Mouse (Mus musculus) intestine, postnatal 0 days (tissue): ENCODE results near the gene Abcc10. TPM values are rescaled to one million over a fixed set of nuclear protein-coding genes. Genes with fewer than 3 reads are reported as not detected.

ENCODE experiments used
- ATAC-seq: fragments of 200-750 bp; cut with Nextera tagmentation; 2 replicates; pipeline ENCODE4 v1.8.0; 2017; ENCODE audit warnings: mild to moderate bottlenecking, moderate TSS enrichment, moderate library complexity
- H3K27ac ChIP-seq: fragments of 300-500 bp; sonication (generic); 2 replicates; pipeline ENCODE4 v1.5.1; 2014; ENCODE audit warnings: mild to moderate bottlenecking, low read depth, low read length, moderate library complexity
- H3K27me3 ChIP-seq: fragments of 300-500 bp; sonication (generic); replicated peaks from 2 replicates; pipeline ENCODE4 v1.6.1; 2014; ENCODE audit warnings: low read length, mixed read lengths; ENCODE audit not compliant: control insufficient read depth, insufficient read depth
- H3K36me3 ChIP-seq: fragments of 300-500 bp; sonication (generic); 2 replicates; pipeline ENCODE4 v1.6.1; 2014; ENCODE audit warnings: mild to moderate bottlenecking, moderate library complexity; ENCODE audit not compliant: control insufficient read depth, insufficient read depth
- H3K4me1 ChIP-seq: fragments of 300-500 bp; sonication (generic); replicated peaks from 2 replicates; pipeline ENCODE4 v1.6.1; 2014; ENCODE audit warnings: antibody characterized with exemption, low read length, mixed read lengths; ENCODE audit not compliant: control insufficient read depth, insufficient read depth
- H3K4me2 ChIP-seq: fragments of 300-500 bp; sonication (generic); replicated peaks from 2 replicates; pipeline ENCODE4 v1.6.1; 2014; ENCODE audit warnings: low read depth, mild to moderate bottlenecking, moderate library complexity
- H3K4me3 ChIP-seq: fragments of 300-500 bp; sonication (generic); 2 replicates; pipeline ENCODE4 v1.5.1; 2014; ENCODE audit warnings: low read depth, low read length
- H3K9ac ChIP-seq: fragments of 300-500 bp; sonication (generic); 2 replicates; pipeline ENCODE4 v1.6.1; 2014; ENCODE audit warnings: mild to moderate bottlenecking, low read depth, low read length
- H3K9me3 ChIP-seq: fragments of 300-500 bp; sonication (generic); 2 replicates; pipeline ENCODE4 v1.6.1; 2016; ENCODE audit warnings: mixed run types; ENCODE audit not compliant: control insufficient read depth
- CTCF ChIP-seq: sonication (generic); IDR thresholded peaks from 2 replicates; pipeline ENCODE4 v1.5.1; 2016; ENCODE audit warnings: low read depth, mild to moderate bottlenecking, control low read depth, antibody characterized with exemption, moderate library complexity
- WGBS: fragments of 180-500 bp; shearing (Covaris S2); extraction: QIAGEN DNeasy Blood & Tissue Kit; methylation state at CpG from one replicate; pipeline ENCODE4 v1.1.7; 2014; 5-methylcytosine and 5-hydroxymethylcytosine counted together
- polyA plus RNA-seq: library from polyadenylated mRNA; unstranded; fragments of >200 nt; fragmentation: Nextera tagmentation; extraction: Ambion mirVana; gene quantifications from 2 replicates; pipeline ENCODE4 v1.2.1, GENCODE M21; 2015

Gene Abcc10
- 5.4 and 6.2 TPM in 2 replicates for polyA plus RNA-seq

GRCm38 (mm10) chr17:46327906-46328534, at the start of gene Abcc10:
Gene Abcc10, minus strand, starts transcription at chr17:46328352.
- Histone ChIP-seq H3K4me1 (peaks cover 4% of the 10 kb centered on the region; the same call in 1 of the 2 replicates), H3K36me3 (peaks cover 14% of the 10 kb centered on the region; the same call in 1 of the 2 replicates), H3K4me2 (peak within 1 kb of the TSS; percentile 75), H3K27me3 (no peaks in the 10 kb centered on the region), H3K4me3 (peak within 1 kb of the TSS; percentile 75), H3K9me3 (no peaks in the 10 kb centered on the region), H3K27ac (peak within 1 kb of the TSS; percentile 79), H3K9ac (peak within 1 kb of the TSS; percentile 74)
- peak; percentile 65 for TF ChIP-seq CTCF
- under 1% methylated on average over 40 of the region's 40 CpGs for WGBS
- peak; percentile 95 for ATAC-seq

GRCm38 (mm10) chr17:46371783-46372182, 43.6 kb upstream of the Abcc10 start:
- H3K36me3 ChIP-seq, result no peaks in the 10 kb centered on the region
- TF ChIP-seq CTCF, result peak; percentile 68
- no peaks in the 10 kb centered on the region for H3K4me1 ChIP-seq
- H3K4me3 ChIP-seq, result no peak overlapping the region
- no peak overlapping the region for H3K9ac ChIP-seq
- ATAC-seq, result no peak
- H3K9me3 ChIP-seq, result no peaks in the 10 kb centered on the region
- H3K4me2 ChIP-seq, result no peak overlapping the region
- H3K27ac ChIP-seq, result no peak overlapping the region
- WGBS, result 69% methylated on average over 3 of the region's 3 CpGs
- no peaks in the 10 kb centered on the region for H3K27me3 ChIP-seq

- Histone ChIP-seq H3K4me2 (no peak overlapping the region), H3K9ac (no peak overlapping the region), H3K27ac (no peak overlapping the region), H3K27me3 (no peaks in the 10 kb centered on the region), H3K9me3 (peaks cover 5% of the 10 kb centered on the region; the same call in 1 of the 2 replicates), H3K4me3 (no peak overlapping the region), H3K36me3 (no peaks in the 10 kb centered on the region), H3K4me1 (no peaks in the 10 kb centered on the region)
- TF ChIP-seq CTCF, result no peak
- WGBS, result 82% methylated on average over 8 of the region's 8 CpGs
- no peak for ATAC-seq
Measured at GRCm38 (mm10) chr17:46351026-46351700, 23.0 kb upstream of the Abcc10 start.

GRCm38 (mm10) chr17:46341208-46341607, 13.1 kb upstream of the Abcc10 start:
- no peaks in the 10 kb centered on the region for H3K4me1 ChIP-seq
- H3K27ac ChIP-seq, result no peak overlapping the region
- no peaks in the 10 kb centered on the region for H3K27me3 ChIP-seq
- ATAC-seq, result no peak
- no peaks in the 10 kb centered on the region for H3K36me3 ChIP-seq
- H3K4me2 ChIP-seq, result no peak overlapping the region
- peaks cover 8% of the 10 kb centered on the region; the same call in 1 of the 2 replicates for H3K9me3 ChIP-seq
- H3K4me3 ChIP-seq, result no peak overlapping the region
- TF ChIP-seq CTCF, result no peak
- 75% methylated on average over 7 of the region's 7 CpGs for WGBS
- H3K9ac ChIP-seq, result no peak overlapping the region

- ATAC-seq, result no peak
- 23% methylated on average over 5 of the region's 5 CpGs for WGBS
- no peaks in the 10 kb centered on the region for H3K36me3 ChIP-seq
- no peak overlapping the region for H3K4me2 ChIP-seq
- H3K4me3 ChIP-seq, result no peak overlapping the region
- H3K27ac ChIP-seq, result no peak overlapping the region
- no peak overlapping the region for H3K9ac ChIP-seq
- no peaks in the 10 kb centered on the region for H3K27me3 ChIP-seq
- H3K4me1 ChIP-seq, result no peaks in the 10 kb centered on the region
- TF ChIP-seq CTCF, result peak; percentile 63
- H3K9me3 ChIP-seq, result 0 out of 2 replicates have a peak, but pooled peaks cover 4% of the 10 kb centered on the region
Measured at GRCm38 (mm10) chr17:46336475-46336874, 8.3 kb upstream of the Abcc10 start.

GRCm38 (mm10) chr17:46328723-46329122, 571 bp upstream of the Abcc10 start:
- Histone ChIP-seq H3K4me1 (peaks cover 4% of the 10 kb centered on the region; the same call in 1 of the 2 replicates), H3K4me2 (peak overlapping the region; percentile 75; the same call in 1 of the 2 replicates), H3K4me3 (no peak overlapping the region), H3K9ac (no peak overlapping the region), H3K9me3 (0 out of 2 replicates have a peak, but pooled peaks cover 2% of the 10 kb centered on the region), H3K27ac (no peak overlapping the region), H3K36me3 (peaks cover 7% of the 10 kb centered on the region; the same call in 1 of the 2 replicates), H3K27me3 (no peaks in the 10 kb centered on the region)
- no peak for ATAC-seq
- 64% methylated on average over 6 of the region's 6 CpGs for WGBS
- TF ChIP-seq CTCF, result no peak
